Mouse (Mus musculus) stomach, postnatal 0 days (tissue): ENCODE data around the gene Rcan1. TPM values are rescaled to one million over a fixed set of nuclear protein-coding genes. Genes with fewer than 3 reads are reported as not detected.

Experiments used
- ATAC-seq: fragments of 200-750 bp; cut with Nextera tagmentation; 2 replicates; pipeline ENCODE4 v1.8.0; 2017; ENCODE audit not compliant: low FRiP score, low TSS enrichment
- DNase-seq: peaks from one replicate; pipeline ENCODE4 v3.0.0-alpha.2; 2016; ENCODE audit warnings: low spot score
- H3K27ac ChIP-seq: fragments of 300-500 bp; sonication (generic); replicated peaks from 2 replicates; pipeline ENCODE4 v1.5.1; 2014; ENCODE audit warnings: mild to moderate bottlenecking, control low read depth
- H3K27me3 ChIP-seq: fragments of 300-500 bp; sonication (generic); 2 replicates; pipeline ENCODE4 v1.6.1; 2014; ENCODE audit warnings: low read length; ENCODE audit not compliant: control insufficient read depth, insufficient read depth
- H3K36me3 ChIP-seq: fragments of 300-500 bp; sonication (generic); 2 replicates; pipeline ENCODE4 v1.6.1; 2014; ENCODE audit warnings: low read length, mixed read lengths; ENCODE audit not compliant: control insufficient read depth, insufficient read depth
- H3K4me1 ChIP-seq: fragments of 300-500 bp; sonication (generic); replicated peaks from 2 replicates; pipeline ENCODE4 v1.6.1; 2014; ENCODE audit warnings: antibody characterized with exemption; ENCODE audit not compliant: control insufficient read depth, insufficient read depth
- H3K4me2 ChIP-seq: fragments of 300-500 bp; sonication (generic); replicated peaks from 2 replicates; pipeline ENCODE4 v1.6.1; 2014; ENCODE audit warnings: low read depth, mild to moderate bottlenecking, control low read depth, moderate library complexity
- H3K4me3 ChIP-seq: fragments of 300-500 bp; sonication (generic); 2 replicates; pipeline ENCODE4 v1.5.1; 2014; ENCODE audit warnings: low read depth, low read length, control low read depth
- H3K9ac ChIP-seq: fragments of 300-500 bp; sonication (generic); 2 replicates; pipeline ENCODE4 v1.6.1; 2014; ENCODE audit warnings: mild to moderate bottlenecking, low read length, control low read depth, mixed read lengths
- H3K9me3 ChIP-seq: fragments of 300-500 bp; sonication (generic); 2 replicates; pipeline ENCODE4 v1.6.1; 2016; ENCODE audit warnings: low read length; ENCODE audit not compliant: control insufficient read depth
- CTCF ChIP-seq: IDR thresholded peaks from 2 replicates; pipeline ENCODE4 v1.5.1; 2016; ENCODE audit warnings: antibody characterized with exemption, low read depth, mild to moderate bottlenecking, moderate library complexity
- EP300 ChIP-seq: optimal IDR thresholded peaks from 2 replicates; pipeline ENCODE3; 2016; ENCODE audit warnings: antibody characterized with exemption
- WGBS: fragments of 180-500 bp; shearing (Covaris S2); extraction: QIAGEN DNeasy Blood & Tissue Kit; methylation state at CpG from one replicate; pipeline ENCODE4 v1.1.7; 2014; 5-methylcytosine and 5-hydroxymethylcytosine counted together
- polyA plus RNA-seq: library from polyadenylated mRNA; unstranded; fragments of >200 nt; fragmentation: Nextera tagmentation; extraction: Ambion mirVana; gene quantifications from 2 replicates; pipeline ENCODE4 v1.2.1, GENCODE M21; 2015

Gene Rcan1
- polyA plus RNA-seq, 1 experiment from 2014 or later, result 24.8 TPM

- 84% methylated on average over 5 of the region's 5 CpGs for WGBS
- H3K9ac ChIP-seq, result no peak overlapping the region
- no peak overlapping the region for H3K4me3 ChIP-seq
- TF ChIP-seq CTCF (no peak), EP300 (no peak)
- DNase-seq (no peak), ATAC-seq (no peak)
- H3K9me3 ChIP-seq, result no peaks in the 10 kb centered on the region
- no peak overlapping the region for H3K4me2 ChIP-seq
- H3K4me1 ChIP-seq, result no peaks in the 10 kb centered on the region
- H3K36me3 ChIP-seq, result no peaks in the 10 kb centered on the region
- no peak overlapping the region for H3K27ac ChIP-seq
- no peaks in the 10 kb centered on the region for H3K27me3 ChIP-seq
Observed at GRCm38 (mm10) chr16:92455969-92456368, 14.7 kb downstream of the Rcan1 start.

- no peak for DNase-seq
Observed at GRCm38 (mm10) chr16:92455488-92455887, 15.2 kb downstream of the Rcan1 start.

GRCm38 (mm10) chr16:92454495-92454894 is 16.2 kb downstream of the Rcan1 start:
- no peak overlapping the region for H3K4me2 ChIP-seq
- no peaks in the 10 kb centered on the region for H3K9me3 ChIP-seq
- DNase-seq (no peak), ATAC-seq (no peak)
- no peaks in the 10 kb centered on the region for H3K27me3 ChIP-seq
- no peak overlapping the region for H3K4me3 ChIP-seq
- H3K9ac ChIP-seq, result no peak overlapping the region
- TF ChIP-seq EP300 (no peak), CTCF (no peak)
- no peak overlapping the region for H3K27ac ChIP-seq
- WGBS, result 61% methylated on average over 18 of the region's 18 CpGs
- H3K4me1 ChIP-seq, result no peaks in the 10 kb centered on the region
- no peaks in the 10 kb centered on the region for H3K36me3 ChIP-seq

More at GRCm38 (mm10) chr16:92455488-92455887, 15.2 kb downstream of the Rcan1 start:
- Histone ChIP-seq H3K36me3 (no peaks in the 10 kb centered on the region), H3K4me3 (no peak overlapping the region), H3K4me1 (no peaks in the 10 kb centered on the region), H3K4me2 (no peak overlapping the region), H3K27me3 (no peaks in the 10 kb centered on the region), H3K9ac (no peak overlapping the region), H3K27ac (no peak overlapping the region), H3K9me3 (no peaks in the 10 kb centered on the region)
- TF ChIP-seq CTCF (peak; percentile 57), EP300 (no peak)
- no peak for ATAC-seq
- WGBS, result 76% methylated on average over 8 of the region's 8 CpGs

DNA sequence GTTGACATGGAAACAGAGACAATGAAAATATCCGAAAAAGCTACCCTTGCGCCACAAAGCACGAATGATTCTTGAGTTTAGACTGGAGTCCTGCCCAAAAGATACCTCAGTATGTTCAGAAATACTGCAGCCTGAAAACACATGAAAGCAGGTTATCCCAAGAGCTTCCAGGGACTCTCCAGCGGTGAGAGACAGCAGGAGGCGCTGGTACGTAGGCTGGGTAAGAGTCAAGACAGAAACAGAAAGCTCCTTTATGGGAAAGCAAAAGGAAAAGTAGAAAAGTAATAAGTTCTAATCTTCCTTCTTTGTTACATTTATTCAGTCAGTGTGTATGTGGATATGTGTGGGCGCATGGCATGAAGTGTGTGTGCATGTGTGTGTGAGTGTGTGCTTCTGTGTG is 16.7 kb downstream of the Rcan1 start:
- Histone ChIP-seq H3K4me2 (no peak overlapping the region), H3K27ac (no peak overlapping the region), H3K36me3 (no peaks in the 10 kb centered on the region), H3K27me3 (no peaks in the 10 kb centered on the region), H3K9me3 (no peaks in the 10 kb centered on the region), H3K4me1 (no peaks in the 10 kb centered on the region), H3K9ac (no peak overlapping the region), H3K4me3 (no peak overlapping the region)
- 84% methylated on average over 7 of the region's 7 CpGs for WGBS
- DNase-seq (peak; percentile 38), ATAC-seq (no peak)
- peak; percentile 54 for TF ChIP-seq CTCF
- TF ChIP-seq EP300, result no peak

DNA sequence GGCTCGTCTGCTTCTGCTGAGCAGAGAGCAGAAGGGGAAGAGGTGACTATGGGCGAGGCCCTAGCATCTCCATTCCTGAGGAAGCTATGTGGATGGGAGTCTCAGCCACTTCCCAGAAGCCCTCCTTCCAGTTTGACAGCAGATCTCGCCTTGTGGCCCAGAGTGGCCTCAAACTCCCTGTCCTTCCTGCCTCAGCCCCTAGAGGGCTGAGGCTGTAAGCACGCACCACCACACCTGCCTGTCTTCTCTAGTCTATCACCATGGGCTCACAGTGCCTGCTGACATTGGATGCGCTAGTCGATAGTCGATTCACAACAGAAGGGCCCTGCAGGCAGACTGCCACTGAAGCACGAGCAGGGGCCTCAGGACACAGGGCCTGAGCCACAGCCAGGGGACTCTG is 18.1 kb downstream of the Rcan1 start:
- H3K9me3 ChIP-seq, result no peaks in the 10 kb centered on the region
- H3K9ac ChIP-seq, result no peak overlapping the region
- WGBS, result 79% methylated on average over 8 of the region's 8 CpGs
- no peak overlapping the region for H3K4me2 ChIP-seq
- no peak for DNase-seq
- no peaks in the 10 kb centered on the region for H3K4me1 ChIP-seq
- ATAC-seq, result no peak
- no peaks in the 10 kb centered on the region for H3K27me3 ChIP-seq
- no peak overlapping the region for H3K4me3 ChIP-seq
- no peaks in the 10 kb centered on the region for H3K36me3 ChIP-seq
- H3K27ac ChIP-seq, result no peak overlapping the region
- no peak for TF ChIP-seq EP300
- peak; percentile 65 for TF ChIP-seq CTCF

DNA sequence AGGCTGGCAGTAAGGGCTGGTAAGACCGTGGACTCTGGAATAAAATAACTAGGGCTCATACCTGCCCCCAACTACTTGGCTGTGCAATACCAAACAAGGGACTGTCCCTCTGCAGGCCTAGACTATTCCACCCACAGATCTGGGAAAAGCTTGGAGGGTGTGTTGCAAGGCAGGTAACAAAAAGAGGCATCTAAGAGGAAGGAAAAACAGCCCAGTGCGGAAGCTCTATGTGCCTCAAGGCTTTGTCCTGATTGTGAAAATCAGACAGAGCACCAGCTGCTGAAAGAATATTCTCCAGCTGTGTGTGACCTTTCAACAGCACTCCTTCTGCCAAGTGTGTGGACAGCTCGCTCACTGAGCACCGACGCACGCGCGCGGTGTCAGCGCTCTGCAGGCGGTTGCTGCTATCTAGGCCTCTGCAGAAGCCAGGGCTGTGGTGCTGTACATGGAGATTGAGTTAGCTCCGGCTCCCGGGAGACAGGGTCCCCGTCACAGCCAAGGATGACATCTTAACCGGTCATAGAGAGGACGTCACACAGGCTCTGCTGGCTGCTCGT is 19.1 kb downstream of the Rcan1 start:
- 83% methylated on average over 17 of the region's 17 CpGs for WGBS
- Histone ChIP-seq H3K4me3 (no peak overlapping the region), H3K27me3 (no peaks in the 10 kb centered on the region), H3K9ac (no peak overlapping the region), H3K4me2 (no peak overlapping the region), H3K27ac (no peak overlapping the region; the same call in 1 of the 2 replicates), H3K9me3 (no peaks in the 10 kb centered on the region), H3K36me3 (no peaks in the 10 kb centered on the region), H3K4me1 (no peaks in the 10 kb centered on the region)
- TF ChIP-seq EP300, result no peak
- no peak for DNase-seq
- no peak for ATAC-seq
